Mouse (Mus musculus): Measurements from ENCODE around the gene Slc12a6.

DNA sequence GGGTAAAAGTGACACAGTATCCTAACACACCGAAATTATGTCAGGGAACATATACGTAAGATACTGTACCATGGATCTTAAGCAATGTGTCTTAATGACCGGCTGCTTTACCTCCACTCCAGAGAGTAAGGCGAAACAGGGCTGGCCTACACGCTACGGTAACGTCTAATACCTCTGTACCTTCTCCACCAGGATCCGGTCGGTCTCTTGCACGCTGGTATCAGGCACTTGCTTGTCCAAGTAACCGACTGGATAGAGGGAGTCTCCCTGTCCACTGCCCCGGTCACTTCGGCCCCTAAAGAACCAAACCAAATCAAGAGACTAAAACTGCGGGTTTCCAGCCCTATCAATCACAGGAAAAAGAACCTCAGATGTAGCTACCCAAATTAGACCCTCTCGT, 101.6 kb downstream of the Slc12a6 start:
- no peak for TF ChIP-seq POLR2A (IDR thresholded peaks at IDR 0.05; ENCODE audit: borderline replicate concordance, control insufficient read depth, low read depth, low read length)
- no peak for TF ChIP-seq CTCF (IDR thresholded peaks at IDR 0.05; ENCODE audit: control insufficient read depth, insufficient read depth, low read length)

All from bone marrow, adult 2 months (tissue).